Mouse (Mus musculus): ENCODE measurements around the gene Rxfp3.

DNA sequence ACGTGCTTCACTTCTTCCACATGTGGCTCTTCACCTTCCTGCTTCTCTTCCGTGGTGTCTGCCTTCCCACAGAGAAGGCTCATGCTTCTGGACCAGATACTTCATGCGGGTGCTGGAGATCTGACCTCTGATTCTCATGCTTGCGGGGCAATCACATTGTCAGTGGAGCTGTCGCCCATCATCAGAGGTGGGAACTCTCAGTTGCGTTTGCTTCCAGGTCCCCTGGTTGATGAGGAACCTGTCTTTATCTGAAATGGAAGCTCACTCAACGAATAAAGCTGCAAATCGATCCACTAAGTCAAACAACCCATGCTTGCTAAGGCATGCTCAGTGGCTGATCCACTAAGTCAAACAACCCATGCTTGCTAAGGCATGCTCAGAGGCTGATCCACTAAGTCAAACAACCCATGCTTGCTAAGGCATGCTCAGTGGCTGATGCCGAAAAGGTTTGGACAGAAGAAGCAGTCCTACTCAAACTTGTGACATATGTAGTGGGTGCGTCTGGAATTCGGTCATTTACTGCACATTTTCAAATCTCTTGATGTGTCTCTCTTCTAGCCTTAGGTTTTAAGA is 26.7 kb downstream of the Rxfp3 start:
- TF ChIP-seq CTCF (IDR thresholded peaks at IDR 0.05) (no peak), EP300 (IDR thresholded peaks at IDR 0.05) (no peak)
